Mouse (Mus musculus): ENCODE measurements around the gene Lgalsl. TPM values are rescaled to one million over a fixed set of nuclear protein-coding genes. Genes with fewer than 3 reads are reported as not detected.

The Lgalsl gene
- polyA plus RNA-seq, 1 experiment from 2014 or later = 15.3 TPM

GRCm38 (mm10) chr11:20858921-20859668 is 28.2 kb upstream of the Lgalsl start:
- Histone ChIP-seq H3K9ac (replicated peaks) (no peak overlapping the region), H3K4me3 (ENCODE audit: low read depth, low read length) (0 out of 2 replicates have a peak overlapping the region, but pooled peaks have one; percentile 8), H3K27ac (ENCODE audit: low read depth) (peak overlapping the region; percentile 68), H3K27me3 (ENCODE audit: insufficient read depth, low read length) (no peaks in the 10 kb centered on the region), H3K36me3 (replicated peaks; ENCODE audit: insufficient read depth, low read length) (no peaks in the 10 kb centered on the region), H3K4me1 (ENCODE audit: insufficient read depth) (peaks cover 4% of the 10 kb centered on the region; the same call in 1 of the 2 replicates), H3K4me2 (ENCODE audit: low read depth, low read length) (peak overlapping the region; percentile 50), H3K9me3 (ENCODE audit: low read length) (no peaks in the 10 kb centered on the region)
- DNase-seq (peak; percentile 51), ATAC-seq (peak; percentile 61)
- TF ChIP-seq EP300 (IDR thresholded peaks at IDR 0.05; ENCODE audit: low read depth) = peak; percentile 30; the same call in 1 of the 2 replicates
- TF ChIP-seq CTCF (IDR thresholded peaks at IDR 0.05; ENCODE audit: low read depth) = no peak
- 28% methylated on average over 9 of the region's 9 CpGs for WGBS (ENCODE audit: insufficient replicate concordance)

DNA sequence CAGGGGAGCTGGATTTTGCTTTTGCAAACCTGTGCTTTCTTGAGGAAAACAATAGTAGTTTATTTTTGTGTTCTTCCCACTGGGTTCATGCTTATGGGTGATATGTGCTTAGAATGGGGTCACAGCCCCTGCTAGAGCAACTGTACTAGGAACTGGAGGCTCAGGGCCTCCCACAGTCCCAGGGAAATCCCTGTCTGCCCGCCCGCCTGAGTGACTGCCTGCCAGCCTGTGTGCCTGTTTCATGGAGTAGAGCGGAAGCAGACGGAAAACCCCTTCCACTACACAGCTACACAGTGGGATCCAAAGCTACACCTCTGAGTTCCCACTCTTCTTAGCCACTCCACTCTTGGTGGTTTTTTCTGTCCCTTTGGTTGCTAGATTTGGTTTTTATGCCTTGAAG is 27.1 kb upstream of the Lgalsl start:
- no peak overlapping the region for H3K27ac ChIP-seq (ENCODE audit: low read depth)
- no peak for TF ChIP-seq EP300 (IDR thresholded peaks at IDR 0.05; ENCODE audit: low read depth)
- no peak for TF ChIP-seq CTCF (IDR thresholded peaks at IDR 0.05; ENCODE audit: low read depth)
- no peaks in the 10 kb centered on the region for H3K9me3 ChIP-seq (ENCODE audit: low read length)
- ATAC-seq (no peak), DNase-seq (no peak)
- no peak overlapping the region for H3K4me2 ChIP-seq (ENCODE audit: low read depth, low read length)
- H3K4me3 ChIP-seq (ENCODE audit: low read depth, low read length) = no peak overlapping the region
- 81% methylated on average over 4 of the region's 4 CpGs for WGBS (ENCODE audit: insufficient replicate concordance)
- H3K36me3 ChIP-seq (replicated peaks; ENCODE audit: insufficient read depth, low read length) = no peaks in the 10 kb centered on the region
- peaks cover 4% of the 10 kb centered on the region; the same call in 1 of the 2 replicates for H3K4me1 ChIP-seq (ENCODE audit: insufficient read depth)
- no peak overlapping the region for H3K9ac ChIP-seq (replicated peaks)
- no peaks in the 10 kb centered on the region for H3K27me3 ChIP-seq (ENCODE audit: insufficient read depth, low read length)

GRCm38 (mm10) chr11:20854032-20854741 is 23.3 kb upstream of the Lgalsl start:
- H3K4me3 ChIP-seq (ENCODE audit: low read depth, low read length) = no peak overlapping the region
- H3K9ac ChIP-seq (replicated peaks) = no peak overlapping the region
- H3K27ac ChIP-seq (ENCODE audit: low read depth) = no peak overlapping the region
- no peak overlapping the region for H3K4me2 ChIP-seq (ENCODE audit: low read depth, low read length)
- H3K4me1 ChIP-seq (ENCODE audit: insufficient read depth) = peaks cover 4% of the 10 kb centered on the region; the same call in 1 of the 2 replicates
- H3K27me3 ChIP-seq (ENCODE audit: insufficient read depth, low read length) = no peaks in the 10 kb centered on the region
- H3K36me3 ChIP-seq (replicated peaks; ENCODE audit: insufficient read depth, low read length) = no peaks in the 10 kb centered on the region
- DNase-seq (no peak), ATAC-seq (no peak)
- no peaks in the 10 kb centered on the region for H3K9me3 ChIP-seq (ENCODE audit: low read length)
- TF ChIP-seq CTCF (IDR thresholded peaks at IDR 0.05; ENCODE audit: low read depth) = no peak
- no peak for TF ChIP-seq EP300 (IDR thresholded peaks at IDR 0.05; ENCODE audit: low read depth)
- 75% methylated on average over 4 of the region's 4 CpGs for WGBS (ENCODE audit: insufficient replicate concordance)

DNA sequence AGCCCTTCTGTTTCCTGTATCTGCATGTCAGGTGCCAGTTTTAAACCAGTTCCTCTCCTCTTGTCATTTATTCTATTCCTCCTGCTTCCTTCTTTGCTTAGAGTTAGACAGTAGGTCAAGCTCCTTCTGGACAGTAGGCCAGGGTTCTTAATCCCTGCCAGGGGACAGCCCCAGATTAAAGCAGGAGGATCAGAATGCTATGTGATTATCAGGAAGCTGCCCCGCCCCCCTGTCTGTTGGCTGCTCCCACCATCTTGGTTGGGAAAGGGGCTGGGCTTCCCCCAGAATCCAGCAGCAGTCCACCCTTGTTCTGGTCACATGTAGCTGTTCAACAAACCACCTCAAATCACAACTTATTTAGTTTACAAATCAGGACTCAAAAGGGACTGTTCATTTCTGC is 19.3 kb upstream of the Lgalsl start:
- Histone ChIP-seq H3K36me3 (replicated peaks; ENCODE audit: insufficient read depth, low read length) (no peaks in the 10 kb centered on the region), H3K9ac (replicated peaks) (no peak overlapping the region), H3K4me1 (ENCODE audit: insufficient read depth) (no peaks in the 10 kb centered on the region), H3K4me2 (ENCODE audit: low read depth, low read length) (no peak overlapping the region), H3K27ac (ENCODE audit: low read depth) (no peak overlapping the region), H3K27me3 (ENCODE audit: insufficient read depth, low read length) (no peaks in the 10 kb centered on the region), H3K9me3 (ENCODE audit: low read length) (no peaks in the 10 kb centered on the region), H3K4me3 (ENCODE audit: low read depth, low read length) (no peak overlapping the region)
- DNase-seq = no peak
- ATAC-seq = no peak
- WGBS (ENCODE audit: insufficient replicate concordance) = 89% methylated on average over 1 of the region's 1 CpGs
- TF ChIP-seq CTCF (IDR thresholded peaks at IDR 0.05; ENCODE audit: low read depth) = no peak
- TF ChIP-seq EP300 (IDR thresholded peaks at IDR 0.05; ENCODE audit: low read depth) = no peak

DNA sequence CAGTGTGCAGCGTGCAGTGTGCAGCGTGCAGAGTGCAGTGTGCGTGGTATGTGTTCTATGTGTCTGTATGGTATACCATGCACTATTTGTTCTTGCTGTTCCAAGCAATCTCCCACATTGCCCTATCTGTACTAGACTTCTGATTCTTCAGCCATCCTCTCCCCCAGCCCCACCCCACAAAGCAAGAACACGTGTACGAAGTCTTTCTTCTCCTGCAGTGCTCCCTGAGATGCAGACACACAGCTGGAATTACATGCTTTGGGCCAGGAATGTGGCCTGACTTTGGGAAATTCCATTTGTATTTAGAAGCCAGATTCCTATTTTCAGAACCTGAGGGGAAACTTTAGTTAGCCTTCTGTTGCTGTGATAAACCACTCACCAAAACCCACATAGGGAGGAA is 18.5 kb upstream of the Lgalsl start:
- DNase-seq (no peak), ATAC-seq (no peak)
- Histone ChIP-seq H3K9me3 (ENCODE audit: low read length) (no peaks in the 10 kb centered on the region), H3K4me1 (ENCODE audit: insufficient read depth) (no peaks in the 10 kb centered on the region), H3K36me3 (replicated peaks; ENCODE audit: insufficient read depth, low read length) (no peaks in the 10 kb centered on the region), H3K4me2 (ENCODE audit: low read depth, low read length) (no peak overlapping the region), H3K9ac (replicated peaks) (no peak overlapping the region), H3K4me3 (ENCODE audit: low read depth, low read length) (no peak overlapping the region), H3K27me3 (ENCODE audit: insufficient read depth, low read length) (no peaks in the 10 kb centered on the region), H3K27ac (ENCODE audit: low read depth) (no peak overlapping the region)
- no peak for TF ChIP-seq EP300 (IDR thresholded peaks at IDR 0.05; ENCODE audit: low read depth)
- no peak for TF ChIP-seq CTCF (IDR thresholded peaks at IDR 0.05; ENCODE audit: low read depth)
- WGBS (ENCODE audit: insufficient replicate concordance) = 80% methylated on average over 5 of the region's 5 CpGs

DNA sequence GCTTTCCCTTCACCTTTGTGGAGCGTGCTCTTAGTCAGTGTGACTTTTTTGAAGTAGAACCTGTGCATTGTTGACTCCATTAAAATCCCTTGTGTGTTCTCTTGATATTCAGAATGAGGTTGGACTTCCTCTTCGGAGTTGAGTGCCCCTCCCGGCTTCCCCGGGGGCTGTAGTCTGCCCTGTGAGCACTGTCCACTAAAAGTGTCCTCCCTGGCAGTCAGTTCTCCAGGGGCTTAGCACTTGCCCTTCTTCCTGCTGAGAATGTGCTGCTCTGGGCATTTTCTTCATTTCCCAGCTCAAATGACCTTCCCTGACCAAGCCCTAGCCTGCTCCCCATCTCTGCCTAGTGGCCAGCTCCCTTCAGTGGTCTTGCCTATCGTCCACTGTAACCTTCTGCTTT is 6.5 kb upstream of the Lgalsl start:
- no peaks in the 10 kb centered on the region for H3K9me3 ChIP-seq (ENCODE audit: low read length)
- no peak for DNase-seq
- TF ChIP-seq CTCF (IDR thresholded peaks at IDR 0.05; ENCODE audit: low read depth) (no peak), EP300 (IDR thresholded peaks at IDR 0.05; ENCODE audit: low read depth) (no peak)

More for the DNA sequence above, 6.5 kb upstream of the Lgalsl start:
- Histone ChIP-seq H3K36me3 (replicated peaks; ENCODE audit: insufficient read depth, low read length) (no peaks in the 10 kb centered on the region), H3K4me3 (ENCODE audit: low read depth, low read length) (no peak overlapping the region), H3K4me1 (ENCODE audit: insufficient read depth) (no peaks in the 10 kb centered on the region), H3K27me3 (ENCODE audit: insufficient read depth, low read length) (no peaks in the 10 kb centered on the region), H3K27ac (ENCODE audit: low read depth) (no peak overlapping the region), H3K9ac (replicated peaks) (no peak overlapping the region), H3K4me2 (ENCODE audit: low read depth, low read length) (no peak overlapping the region)
- ATAC-seq = no peak
- WGBS (ENCODE audit: insufficient replicate concordance) = 79% methylated on average over 5 of the region's 5 CpGs

Data from liver, postnatal 0 days (tissue).